Mouse (Mus musculus): ENCODE results near the gene St3gal3.

DNA sequence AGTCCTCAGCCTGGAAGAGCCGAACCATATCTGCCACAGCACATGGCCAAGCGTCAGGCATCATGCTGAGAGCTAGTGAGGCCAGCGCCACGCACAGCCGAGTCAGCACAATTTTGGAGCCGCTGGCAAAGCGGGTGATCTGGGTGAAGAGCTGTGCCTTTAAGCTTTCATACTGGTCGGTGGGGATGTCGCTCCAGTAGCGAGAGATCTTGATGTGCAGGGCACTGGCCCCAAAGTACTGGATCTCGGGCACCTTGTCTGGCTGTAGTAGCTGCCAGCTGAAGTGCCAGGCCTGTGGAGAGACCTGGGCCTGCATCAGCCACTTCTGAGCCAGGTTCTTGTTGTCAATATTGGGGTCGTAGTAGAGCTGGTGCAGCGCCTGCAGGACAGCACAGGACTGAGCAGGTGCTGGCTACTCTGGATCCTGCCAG lies 222.6 kb downstream of the St3gal3 start:
- TF ChIP-seq CTCF (IDR thresholded peaks at IDR 0.05; ENCODE audit: low read depth, low read length): no peak
- no peak for TF ChIP-seq GATA1 (IDR thresholded peaks at IDR 0.05; ENCODE audit: borderline replicate concordance, low read length)
- no peak for TF ChIP-seq TAL1 (conservative IDR thresholded peaks at IDR 0.05; ENCODE audit: low read depth, low read length)
- no peak for TF ChIP-seq POLR2AphosphoS5 (IDR thresholded peaks at IDR 0.05; ENCODE audit: insufficient replicate concordance, low read depth, low read length)

Data from G1E (cell line).